In the genomic region with DNA sequence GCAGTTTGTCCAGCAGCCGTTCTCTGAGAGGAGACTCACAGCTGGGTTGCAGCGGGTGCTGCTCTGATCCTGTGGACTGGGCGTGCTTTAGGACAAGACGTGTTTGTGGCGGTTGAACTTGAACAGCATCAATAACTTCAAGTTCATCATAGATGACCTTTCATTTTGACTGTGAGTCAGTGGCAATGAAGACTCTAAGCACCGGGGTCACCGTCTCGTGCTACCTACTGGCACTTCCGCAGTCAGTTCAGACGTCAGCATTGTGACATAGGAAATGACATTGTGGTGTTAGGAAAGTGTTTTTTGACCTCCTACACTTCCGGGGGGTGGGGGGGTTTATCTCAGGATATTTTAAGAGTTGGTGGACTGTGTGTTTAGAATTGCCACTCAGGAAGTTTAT, we compare ENCODE assay signal across 12 mouse cellular contexts.
DNase-seq lines count a peak whose midpoint lies in the region; ATAC-seq lines count a peak whose summit lies in the region.
"Had no signal": no experiment of that assay in that cellular context is flagged by ENCODE, and none has a peak within 500 bp of the region (broad histone marks: within the 10 kb centered on the region; RNA-seq: fewer than 3 reads in every experiment).

No protein-coding gene starts in this region.

- H3K36me3 ChIP-seq in heart, embryonic 12.5 days, result no peaks in the 10 kb centered on the region
- H3K36me3 ChIP-seq in neural tube, embryonic 12.5 days, result no peaks in the 10 kb centered on the region
- H3K36me3 ChIP-seq in neural tube, embryonic 15.5 days, result no peaks in the 10 kb centered on the region

- no peak for DNase-seq in heart, postnatal 36 days
- DNase-seq in kidney, adult 9 months, result peak; percentile 37
- no peak for DNase-seq in thymus, postnatal 14 days
- DNase-seq in c-Kit-positive CD71-positive TER-119-positive erythroid progenitor cells, embryonic 14.5 days (ENCODE audit: low spot score), result no peak
- DNase-seq: right cerebral cortex, adult 18-20 months had no signal

- H3K9ac ChIP-seq in heart, embryonic 12.5 days, result no peak overlapping the region
- no peak overlapping the region for H3K9ac ChIP-seq in neural tube, embryonic 12.5 days
- no peak overlapping the region for H3K9ac ChIP-seq in neural tube, embryonic 15.5 days (replicated peaks)

- H3K4me3 ChIP-seq in heart, embryonic 12.5 days, result no peak overlapping the region
- H3K4me3 ChIP-seq in neural tube, embryonic 12.5 days, result no peak overlapping the region
- H3K4me3 ChIP-seq in neural tube, embryonic 15.5 days (replicated peaks), result no peak overlapping the region
- H3K4me3 ChIP-seq: myocyte had no signal

- peaks cover 27% of the 10 kb centered on the region for H3K4me1 ChIP-seq in heart, embryonic 12.5 days (replicated peaks)
- peaks cover 35% of the 10 kb centered on the region for H3K4me1 ChIP-seq in neural tube, embryonic 12.5 days
- H3K4me1 ChIP-seq in neural tube, embryonic 15.5 days, result peaks cover 24% of the 10 kb centered on the region

- no peaks in the 10 kb centered on the region for H3K9me3 ChIP-seq in heart, embryonic 12.5 days (replicated peaks)
- no peaks in the 10 kb centered on the region for H3K9me3 ChIP-seq in neural tube, embryonic 12.5 days
- H3K9me3 ChIP-seq in neural tube, embryonic 15.5 days (replicated peaks), result no peaks in the 10 kb centered on the region

- no peak overlapping the region for H3K4me2 ChIP-seq in heart, embryonic 12.5 days
- H3K4me2 ChIP-seq in neural tube, embryonic 12.5 days (replicated peaks), result no peak overlapping the region
- no peak overlapping the region for H3K4me2 ChIP-seq in neural tube, embryonic 15.5 days

- 61% methylated on average over 11 of the region's 11 CpGs for WGBS in heart, embryonic 12.5 days
- WGBS in neural tube, embryonic 12.5 days, result 85% methylated on average over 11 of the region's 11 CpGs
- whole genome bisulfite sequencing in neural tube, embryonic 15.5 days, result 75% methylated on average over 11 of the region's 11 CpGs

- ATAC-seq in heart, embryonic 12.5 days (ENCODE audit: insufficient number of reproducible peaks, low FRiP score), result no peak
- no peak for ATAC-seq in neural tube, embryonic 12.5 days (ENCODE audit: low FRiP score, low read depth)
- ATAC-seq in neural tube, embryonic 15.5 days (ENCODE audit: low FRiP score), result no peak
- ATAC-seq in neutrophil, adult 5-6 weeks (ENCODE audit: extremely low read depth, insufficient number of reproducible peaks, low FRiP score, poor library complexity, severe bottlenecking), result peak; percentile 64
- ATAC-seq: forebrain, embryonic 14.5 days; hindbrain, postnatal 0 days had no signal

- no peaks in the 10 kb centered on the region for H3K27me3 ChIP-seq in heart, embryonic 12.5 days (replicated peaks)
- H3K27me3 ChIP-seq in neural tube, embryonic 12.5 days (replicated peaks), result no peaks in the 10 kb centered on the region
- no peaks in the 10 kb centered on the region for H3K27me3 ChIP-seq in neural tube, embryonic 15.5 days (replicated peaks)

- peak overlapping the region; percentile 12; the same call in 1 of the 2 replicates for H3K27ac ChIP-seq in heart, embryonic 12.5 days (ENCODE audit: poor library complexity, severe bottlenecking)
- peak overlapping the region; percentile 50; the same call in 1 of the 2 replicates for H3K27ac ChIP-seq in neural tube, embryonic 12.5 days
- no peak overlapping the region for H3K27ac ChIP-seq in neural tube, embryonic 15.5 days (replicated peaks)
- H3K27ac ChIP-seq: hindbrain, postnatal 0 days had no signal

- intact Hi-C loops in heart, postnatal 36 days (cut with DNase I), result no loop called here
